Mouse (Mus musculus) C2C12 (cell line): ENCODE results near the gene Hipk4. TPM values are rescaled to one million over a fixed set of nuclear protein-coding genes. Genes with fewer than 3 reads are reported as not detected.

Experiments used
- H3K27me3 ChIP-seq: one replicate; pipeline ENCODE4 v1.6.1; 2011; ENCODE audit not compliant: control insufficient read depth, insufficient read depth, insufficient read length
- H3K36me3 ChIP-seq: one replicate; pipeline ENCODE4 v1.6.1; 2011; ENCODE audit not compliant: control insufficient read depth, insufficient read depth
- H3K4me3 ChIP-seq: one replicate; pipeline ENCODE4 v1.5.1; 2011; ENCODE audit warnings: mild to moderate bottlenecking, control low read depth; ENCODE audit not compliant: poor library complexity, insufficient read depth, severe bottlenecking
- H3K79me2 ChIP-seq: one replicate; pipeline ENCODE4 v1.6.1; 2011; ENCODE audit not compliant: control insufficient read depth, insufficient read depth
- H3K79me3 ChIP-seq: one replicate; pipeline ENCODE4 v1.6.1; 2011; ENCODE audit warnings: low read depth, control low read depth
- H3ac ChIP-seq: one replicate; pipeline ENCODE3; 2011; ENCODE audit warnings: low read depth; ENCODE audit not compliant: control insufficient read depth, insufficient read length
- CTCF ChIP-seq: IDR thresholded peaks from one replicate; pipeline ENCODE4 v1.5.1; 2011; ENCODE audit not compliant: control insufficient read depth, insufficient read depth, insufficient read length
- MAX ChIP-seq: IDR thresholded peaks from one replicate; pipeline ENCODE4 v1.6.1; 2011; ENCODE audit warnings: mild to moderate bottlenecking, control low read depth
- MYOD1 ChIP-seq: IDR thresholded peaks from one replicate; pipeline ENCODE4 v1.6.1; 2011; ENCODE audit warnings: low read depth; ENCODE audit not compliant: control insufficient read depth, insufficient read length
- USF1 ChIP-seq: IDR thresholded peaks from one replicate; pipeline ENCODE4 v1.6.1; 2011; ENCODE audit warnings: low read depth, mild to moderate bottlenecking, control low read depth, moderate library complexity
- polyA plus RNA-seq: library from polyadenylated mRNA; unstranded; fragments of >200 nt; fragmentation: generic; extraction: Trizol; gene quantifications from one replicate; pipeline ENCODE4 v1.2.1, GENCODE M21; 2012; ENCODE audit warnings: missing spikeins

Gene Hipk4
- polyA plus RNA-seq, 1 experiment: 0.70 TPM

DNA sequence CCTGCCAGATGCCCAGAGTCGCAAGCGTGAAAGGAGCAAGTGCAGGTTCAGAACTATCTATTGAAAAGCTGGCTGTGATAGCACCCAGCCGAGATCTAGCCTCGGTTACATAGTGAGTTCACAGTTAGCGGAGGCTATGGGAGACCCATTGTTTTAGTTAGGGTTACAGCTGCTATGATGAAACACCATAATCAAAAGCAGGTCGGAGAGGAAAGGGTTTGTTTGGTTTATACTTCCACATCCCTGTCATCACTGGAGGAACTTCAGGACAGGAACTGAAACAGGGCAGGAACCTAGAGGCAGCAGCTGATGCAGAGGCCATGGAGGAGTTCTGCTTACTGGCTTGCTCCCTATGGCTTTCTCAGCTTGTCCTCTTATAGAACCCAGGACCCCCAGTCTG lies 54.5 kb downstream of the Hipk4 start:
- no peak overlapping the region for H3K4me3 ChIP-seq
- H3K79me3 ChIP-seq: no peaks in the 10 kb centered on the region
- H3K27me3 ChIP-seq: no peaks in the 10 kb centered on the region
- peaks cover 56% of the 10 kb centered on the region for H3K36me3 ChIP-seq
- H3K79me2 ChIP-seq: peaks cover 12% of the 10 kb centered on the region
- no peak for TF ChIP-seq USF1
- no peak for TF ChIP-seq MAX
- no peak overlapping the region for H3ac ChIP-seq

DNA sequence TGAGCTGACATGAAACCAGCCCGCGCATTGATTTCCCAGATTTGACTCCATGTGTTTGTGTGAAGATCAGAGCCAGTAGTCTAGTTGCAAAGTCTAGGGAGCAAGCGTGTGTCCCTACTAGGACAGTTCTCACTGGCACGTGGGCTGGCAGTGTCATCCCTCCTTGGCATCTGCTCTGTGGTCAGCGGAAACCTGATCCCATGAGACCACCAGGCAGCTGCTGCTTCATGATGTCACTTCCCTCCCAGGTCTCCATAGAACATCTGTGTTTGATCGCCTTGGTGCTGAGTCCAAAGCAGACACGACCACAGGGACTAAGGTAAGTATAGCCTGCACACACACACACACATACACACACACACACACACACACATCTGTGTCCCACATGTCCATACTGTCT lies 55.4 kb downstream of the Hipk4 start:
- H3K27me3 ChIP-seq: no peaks in the 10 kb centered on the region
- H3ac ChIP-seq: no peak overlapping the region
- no peak overlapping the region for H3K4me3 ChIP-seq
- H3K79me3 ChIP-seq: no peaks in the 10 kb centered on the region
- peaks cover 12% of the 10 kb centered on the region for H3K79me2 ChIP-seq
- H3K36me3 ChIP-seq: peaks cover 55% of the 10 kb centered on the region
- TF ChIP-seq USF1: peak; percentile 70
- TF ChIP-seq MAX: peak; percentile 77
- TF ChIP-seq CTCF: no peak
- peak; percentile 97 for TF ChIP-seq MYOD1

DNA sequence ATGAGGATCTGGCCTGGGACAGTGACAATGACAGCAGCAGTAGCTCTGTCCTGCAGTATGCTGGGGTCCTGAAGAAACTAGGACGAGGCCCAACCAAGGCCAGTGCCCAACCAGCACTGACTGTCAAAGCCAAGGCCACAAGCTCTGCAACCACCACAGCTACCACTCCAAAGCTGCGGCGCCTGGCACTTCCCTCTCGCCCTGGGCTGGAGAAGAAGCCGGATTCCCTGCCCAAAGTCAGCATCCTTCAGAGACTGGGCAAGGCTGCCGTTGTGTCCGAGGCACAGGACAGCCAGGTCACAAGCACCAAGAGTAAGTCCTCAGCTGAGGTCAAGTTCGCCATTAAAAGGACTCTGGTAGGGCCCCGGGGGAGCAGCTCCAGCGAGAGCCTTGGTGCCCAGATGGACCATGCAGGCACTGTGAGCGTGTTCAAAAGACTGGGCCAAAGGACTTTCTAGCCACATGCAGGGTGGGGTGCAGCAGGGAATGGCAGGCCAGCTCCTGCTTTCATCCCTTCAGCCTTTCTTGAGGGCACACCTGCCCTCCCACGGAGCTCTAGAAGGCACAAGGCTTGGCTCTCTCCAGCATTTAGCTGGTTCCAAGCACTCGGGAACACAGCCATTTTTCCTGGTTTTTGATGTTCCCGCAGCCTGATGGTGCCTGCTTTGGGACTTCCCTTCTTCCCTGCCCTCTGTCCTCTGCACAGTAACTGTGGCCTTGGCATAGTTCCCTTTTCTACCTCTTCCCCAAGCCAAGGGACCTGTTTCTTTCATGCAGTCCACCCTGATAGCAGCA lies 57.5 kb downstream of the Hipk4 start:
- no peaks in the 10 kb centered on the region for H3K27me3 ChIP-seq
- no peak for TF ChIP-seq CTCF
- peaks cover 46% of the 10 kb centered on the region for H3K36me3 ChIP-seq

More for the DNA sequence above, 57.5 kb downstream of the Hipk4 start:
- Histone ChIP-seq H3ac (no peak overlapping the region), H3K4me3 (no peak overlapping the region), H3K79me3 (no peaks in the 10 kb centered on the region), H3K79me2 (peaks cover under 1% of the 10 kb centered on the region)

Other genes starting within 250 kb of the Hipk4 start
- 22.9 TPM for gene Ltbp4, start 185.6 kb upstream of the Hipk4 start, polyA plus RNA-seq
- gene Shkbp1, start 167.2 kb upstream of the Hipk4 start, polyA plus RNA-seq: 27.6 TPM
- gene Gm20479, start 165.8 kb upstream of the Hipk4 start, polyA plus RNA-seq: not detected
- gene Sptbn4, start 75.6 kb upstream of the Hipk4 start, polyA plus RNA-seq: 0.25 TPM
- 78.4 TPM for gene Blvrb, start 75.3 kb upstream of the Hipk4 start, polyA plus RNA-seq
- gene Sertad3, start 49.5 kb upstream of the Hipk4 start, polyA plus RNA-seq: 12.5 TPM
- 87.3 TPM for gene Sertad1, start 36.4 kb upstream of the Hipk4 start, polyA plus RNA-seq
- gene Prx, start 23.9 kb upstream of the Hipk4 start, polyA plus RNA-seq: 5.3 TPM
- gene Pld3, start 30.0 kb downstream of the Hipk4 start, polyA plus RNA-seq: 60.5 TPM
- 26.9 TPM for gene 2310022A10Rik, start 30.0 kb downstream of the Hipk4 start, polyA plus RNA-seq
- 102 TPM for gene Akt2, start 68.3 kb downstream of the Hipk4 start, polyA plus RNA-seq
- gene Ttc9b, start 130.6 kb downstream of the Hipk4 start, polyA plus RNA-seq: 0.11 TPM
- 31.4 TPM for gene Map3k10, start 151.3 kb downstream of the Hipk4 start, polyA plus RNA-seq
- 0.75 TPM for gene Zfp607b, start 166.1 kb downstream of the Hipk4 start, polyA plus RNA-seq
- gene Zfp60, start 208.1 kb downstream of the Hipk4 start, polyA plus RNA-seq: 1.3 TPM